Mouse (Mus musculus): ENCODE measurements at regions not wholly inside any gene's neighbourhood (a gene's known extent, or its start where the extent isn't known, plus 50 kb on each side); places are given as distances from the start of the nearest gene placed in this dataset.

- ATAC-seq (ENCODE audit: low FRiP score, low read depth) (no peak), DNase-seq (ENCODE audit: low spot score) (peak; percentile 56)
- H3K36me3 ChIP-seq (ENCODE audit: control insufficient read depth, insufficient read depth, low read length), result no peaks in the 10 kb centered on the region
- H3K9ac ChIP-seq (ENCODE audit: low read depth, low read length, severe bottlenecking), result no peak overlapping the region
- no peak for TF ChIP-seq POLR2A (IDR thresholded peaks at IDR 0.05; ENCODE audit: borderline replicate concordance, extremely low read depth, insufficient read depth, insufficient read length)
- no peaks in the 10 kb centered on the region for H3K4me1 ChIP-seq (ENCODE audit: control insufficient read depth, insufficient read depth, low read length)
- no peaks in the 10 kb centered on the region for H3K27me3 ChIP-seq (ENCODE audit: control insufficient read depth, insufficient read depth, low read length)
- no peaks in the 10 kb centered on the region for H3K9me3 ChIP-seq (ENCODE audit: control insufficient read depth, low read length)
- 33% methylated on average over 1 of the region's 1 CpGs for WGBS
- H3K27ac ChIP-seq (replicated peaks; ENCODE audit: low read depth, low read length), result no peak overlapping the region
- no peak overlapping the region for H3K4me3 ChIP-seq (replicated peaks; ENCODE audit: low read length)
- H3K4me2 ChIP-seq (replicated peaks; ENCODE audit: low read depth, low read length, severe bottlenecking), result no peak overlapping the region
These were observed 272.4 kb downstream of the Trib2 start for GRCm38 (mm10) chr12:15544351-15544750.

GRCm38 (mm10) chr12:15542486-15542885 is 274.2 kb downstream of the Trib2 start:
- Histone ChIP-seq H3K27ac (replicated peaks; ENCODE audit: low read depth, low read length) (no peak overlapping the region), H3K36me3 (ENCODE audit: control insufficient read depth, insufficient read depth, low read length) (no peaks in the 10 kb centered on the region), H3K4me2 (replicated peaks; ENCODE audit: low read depth, low read length, severe bottlenecking) (no peak overlapping the region), H3K9me3 (ENCODE audit: control insufficient read depth, low read length) (no peaks in the 10 kb centered on the region), H3K27me3 (ENCODE audit: control insufficient read depth, insufficient read depth, low read length) (no peaks in the 10 kb centered on the region), H3K9ac (ENCODE audit: low read depth, low read length, severe bottlenecking) (no peak overlapping the region), H3K4me3 (replicated peaks; ENCODE audit: low read length) (no peak overlapping the region), H3K4me1 (ENCODE audit: control insufficient read depth, insufficient read depth, low read length) (no peaks in the 10 kb centered on the region)
- DNase-seq (ENCODE audit: low spot score) (no peak), ATAC-seq (ENCODE audit: low FRiP score, low read depth) (no peak)
- no peak for TF ChIP-seq POLR2A (IDR thresholded peaks at IDR 0.05; ENCODE audit: borderline replicate concordance, extremely low read depth, insufficient read depth, insufficient read length)
- WGBS, result 68% methylated on average over 2 of the region's 2 CpGs

GRCm38 (mm10) chr12:15536852-15537368 is 279.8 kb downstream of the Trib2 start:
- no peak for TF ChIP-seq POLR2A (IDR thresholded peaks at IDR 0.05; ENCODE audit: borderline replicate concordance, extremely low read depth, insufficient read depth, insufficient read length)
- WGBS, result 48% methylated on average over 8 of the region's 8 CpGs
- H3K27me3 ChIP-seq (ENCODE audit: control insufficient read depth, insufficient read depth, low read length), result no peaks in the 10 kb centered on the region
- no peak overlapping the region for H3K27ac ChIP-seq (replicated peaks; ENCODE audit: low read depth, low read length)
- no peak for ATAC-seq (ENCODE audit: low FRiP score, low read depth)
- H3K4me2 ChIP-seq (replicated peaks; ENCODE audit: low read depth, low read length, severe bottlenecking), result no peak overlapping the region
- H3K9me3 ChIP-seq (ENCODE audit: control insufficient read depth, low read length), result no peaks in the 10 kb centered on the region
- 0 out of 2 replicates have a peak, but pooled peaks cover 3% of the 10 kb centered on the region for H3K4me1 ChIP-seq (ENCODE audit: control insufficient read depth, insufficient read depth, low read length)
- no peak overlapping the region for H3K4me3 ChIP-seq (replicated peaks; ENCODE audit: low read length)
- H3K9ac ChIP-seq (ENCODE audit: low read depth, low read length, severe bottlenecking), result no peak overlapping the region
- DNase-seq (ENCODE audit: low spot score), result no peak
- no peaks in the 10 kb centered on the region for H3K36me3 ChIP-seq (ENCODE audit: control insufficient read depth, insufficient read depth, low read length)

GRCm38 (mm10) chr12:15536247-15536646 is 280.5 kb downstream of the Trib2 start:
- ATAC-seq (ENCODE audit: low FRiP score, low read depth) (no peak), DNase-seq (ENCODE audit: low spot score) (no peak)
- Histone ChIP-seq H3K4me1 (ENCODE audit: control insufficient read depth, insufficient read depth, low read length) (0 out of 2 replicates have a peak, but pooled peaks cover 3% of the 10 kb centered on the region), H3K27ac (replicated peaks; ENCODE audit: low read depth, low read length) (no peak overlapping the region), H3K9me3 (ENCODE audit: control insufficient read depth, low read length) (no peaks in the 10 kb centered on the region), H3K9ac (ENCODE audit: low read depth, low read length, severe bottlenecking) (no peak overlapping the region), H3K27me3 (ENCODE audit: control insufficient read depth, insufficient read depth, low read length) (no peaks in the 10 kb centered on the region), H3K36me3 (ENCODE audit: control insufficient read depth, insufficient read depth, low read length) (no peaks in the 10 kb centered on the region), H3K4me2 (replicated peaks; ENCODE audit: low read depth, low read length, severe bottlenecking) (no peak overlapping the region), H3K4me3 (replicated peaks; ENCODE audit: low read length) (no peak overlapping the region)
- WGBS, result 84% methylated on average over 5 of the region's 5 CpGs
- TF ChIP-seq POLR2A (IDR thresholded peaks at IDR 0.05; ENCODE audit: borderline replicate concordance, extremely low read depth, insufficient read depth, insufficient read length), result no peak

GRCm38 (mm10) chr12:15535822-15536221 is 280.9 kb downstream of the Trib2 start:
- 6% methylated on average over 6 of the region's 6 CpGs for WGBS
- Histone ChIP-seq H3K4me2 (replicated peaks; ENCODE audit: low read depth, low read length, severe bottlenecking) (no peak overlapping the region), H3K9me3 (ENCODE audit: control insufficient read depth, low read length) (no peaks in the 10 kb centered on the region), H3K27ac (replicated peaks; ENCODE audit: low read depth, low read length) (no peak overlapping the region), H3K36me3 (ENCODE audit: control insufficient read depth, insufficient read depth, low read length) (no peaks in the 10 kb centered on the region), H3K4me1 (ENCODE audit: control insufficient read depth, insufficient read depth, low read length) (0 out of 2 replicates have a peak, but pooled peaks cover 3% of the 10 kb centered on the region), H3K27me3 (ENCODE audit: control insufficient read depth, insufficient read depth, low read length) (no peaks in the 10 kb centered on the region), H3K4me3 (replicated peaks; ENCODE audit: low read length) (no peak overlapping the region), H3K9ac (ENCODE audit: low read depth, low read length, severe bottlenecking) (no peak overlapping the region)
- DNase-seq (ENCODE audit: low spot score) (peak; percentile 88), ATAC-seq (ENCODE audit: low FRiP score, low read depth) (no peak; the same call in 1 of the 2 replicates)
- no peak for TF ChIP-seq POLR2A (IDR thresholded peaks at IDR 0.05; ENCODE audit: borderline replicate concordance, extremely low read depth, insufficient read depth, insufficient read length)

Data from limb, embryonic 14.5 days (tissue).